Mouse (Mus musculus): Measurements from ENCODE around the gene Sbk3. TPM values are rescaled to one million over a fixed set of nuclear protein-coding genes. Genes with fewer than 3 reads are reported as not detected.

The Sbk3 gene
- polyA plus RNA-seq (2014; fragmentation: Illumina TruSeq; extraction: RNeasy Lipid Tissue Mini Kit (QIAGEN cat#74804); ENCODE audit: low read depth, low replicate concordance): not detected

GRCm38 (mm10) chr7:4971068-4971467 is at the start of gene Sbk3:
Gene Sbk3, minus strand, starts transcription at chr7:4971168.

GRCm38 (mm10) chr7:5020000-5020681 is 49.2 kb upstream of the Sbk3 start, which contains the start of the genes Zfp865 and Ccdc106:
Gene Zfp865, plus strand, starts transcription at chr7:5020376.
Gene Ccdc106, plus strand, starts transcription at chr7:5020553.

DNA sequence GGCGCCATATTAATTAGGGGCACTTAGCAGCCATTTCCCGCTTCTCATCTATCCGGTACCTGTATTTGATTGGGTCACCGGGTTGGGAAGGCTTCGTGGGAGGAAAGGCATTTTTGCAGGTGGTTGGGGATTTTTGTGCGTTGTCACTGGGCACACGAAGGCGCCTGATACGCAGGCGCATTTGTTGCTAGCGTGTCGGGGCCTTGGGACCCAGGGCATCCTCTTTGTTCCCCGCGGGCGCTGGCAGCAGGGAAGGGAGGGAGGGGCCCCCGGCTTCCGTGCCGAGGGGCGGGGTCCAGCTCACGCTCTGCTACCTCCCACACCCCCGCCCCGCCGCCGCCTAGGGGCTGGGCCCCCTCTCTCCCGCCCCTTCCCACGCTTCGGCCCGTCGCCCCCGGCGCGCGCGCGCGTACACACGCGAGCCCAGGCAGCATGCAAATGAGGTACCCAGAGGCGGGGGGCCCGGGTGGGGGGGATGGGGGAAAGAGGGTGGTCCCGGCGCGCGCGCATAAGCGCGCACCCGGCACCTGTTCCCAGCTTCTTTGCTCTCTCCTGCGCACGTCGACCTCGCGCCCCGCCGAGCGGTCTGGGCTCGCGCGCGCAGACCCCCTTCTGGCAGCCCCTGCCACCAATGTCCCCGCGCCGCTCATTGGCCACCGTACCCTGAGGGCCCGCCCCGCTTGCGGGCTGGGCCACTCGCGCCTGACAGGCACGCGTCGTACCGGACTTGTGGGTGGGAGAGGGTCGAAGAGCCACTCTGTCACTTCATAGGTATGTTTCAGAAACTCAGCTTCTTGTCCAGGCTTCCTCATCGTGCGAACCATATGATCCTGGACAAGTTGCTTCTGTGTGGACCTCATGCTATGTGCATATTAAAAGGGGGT is 44.4 kb upstream of the Sbk3 start, which contains the start of gene Gm44973:
Gene Gm44973, plus strand, starts transcription at position 379 of the 884 bp plus-strand sequence.

GRCm38 (mm10) chr7:5014251-5015117 is 43.5 kb upstream of the Sbk3 start, which contains the start of the genes Zfp524 and Fiz1:
Gene Zfp524, plus strand, starts transcription at chr7:5014415.
Gene Fiz1, minus strand, starts transcription at chr7:5014697.

DNA sequence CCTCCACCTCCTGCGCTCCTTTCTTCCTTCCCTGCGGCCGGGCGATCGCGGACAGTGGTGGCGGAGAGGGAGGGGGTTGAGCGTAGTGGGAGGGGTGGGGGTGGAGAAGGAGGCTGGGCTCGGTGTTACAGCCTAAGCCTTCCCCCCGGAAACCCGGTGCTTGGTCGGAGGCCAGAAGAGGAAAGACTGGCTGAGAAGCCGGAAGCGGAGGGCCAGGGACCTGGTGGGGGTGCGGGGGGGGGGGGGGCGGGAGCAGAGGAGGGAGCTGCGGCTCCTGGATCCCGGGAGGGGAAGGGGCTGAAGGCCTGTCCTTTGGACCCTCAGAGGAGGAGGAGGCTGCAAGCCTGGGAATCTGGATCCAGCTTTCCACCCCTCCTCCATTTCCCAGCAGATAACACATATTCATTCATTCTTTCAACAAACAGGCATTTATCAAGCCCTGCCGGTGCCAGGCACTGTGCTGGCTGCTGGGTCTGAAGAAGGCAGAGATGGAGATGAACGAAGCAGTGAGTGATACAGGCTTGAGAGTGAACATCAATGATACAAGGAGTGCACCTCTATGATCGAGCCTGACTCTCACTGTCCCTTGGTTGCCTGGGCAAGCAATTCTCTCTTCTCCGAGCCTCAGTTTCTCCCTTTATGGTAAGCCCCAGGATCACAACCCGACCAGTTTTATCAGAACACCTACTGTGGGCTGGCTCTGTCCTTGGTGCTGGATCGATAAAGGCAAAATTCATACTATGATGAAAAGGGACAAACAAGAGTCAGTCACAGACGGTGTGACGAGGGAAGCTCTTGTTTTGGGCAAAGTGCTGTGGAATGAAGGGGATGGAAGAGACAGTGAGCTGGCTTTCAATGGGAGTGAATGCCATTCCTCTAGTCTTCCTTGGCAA is 25.3 kb upstream of the Sbk3 start, which contains the start of gene Zfp579:
Gene Zfp579, minus strand, starts transcription at position 156 of the 893 bp plus-strand sequence.

GRCm38 (mm10) chr7:4964272-4964671 is 6.7 kb downstream of the Sbk3 start, which contains the start of gene Sbk2:
Gene Sbk2, minus strand, starts transcription at chr7:4964406.

DNA sequence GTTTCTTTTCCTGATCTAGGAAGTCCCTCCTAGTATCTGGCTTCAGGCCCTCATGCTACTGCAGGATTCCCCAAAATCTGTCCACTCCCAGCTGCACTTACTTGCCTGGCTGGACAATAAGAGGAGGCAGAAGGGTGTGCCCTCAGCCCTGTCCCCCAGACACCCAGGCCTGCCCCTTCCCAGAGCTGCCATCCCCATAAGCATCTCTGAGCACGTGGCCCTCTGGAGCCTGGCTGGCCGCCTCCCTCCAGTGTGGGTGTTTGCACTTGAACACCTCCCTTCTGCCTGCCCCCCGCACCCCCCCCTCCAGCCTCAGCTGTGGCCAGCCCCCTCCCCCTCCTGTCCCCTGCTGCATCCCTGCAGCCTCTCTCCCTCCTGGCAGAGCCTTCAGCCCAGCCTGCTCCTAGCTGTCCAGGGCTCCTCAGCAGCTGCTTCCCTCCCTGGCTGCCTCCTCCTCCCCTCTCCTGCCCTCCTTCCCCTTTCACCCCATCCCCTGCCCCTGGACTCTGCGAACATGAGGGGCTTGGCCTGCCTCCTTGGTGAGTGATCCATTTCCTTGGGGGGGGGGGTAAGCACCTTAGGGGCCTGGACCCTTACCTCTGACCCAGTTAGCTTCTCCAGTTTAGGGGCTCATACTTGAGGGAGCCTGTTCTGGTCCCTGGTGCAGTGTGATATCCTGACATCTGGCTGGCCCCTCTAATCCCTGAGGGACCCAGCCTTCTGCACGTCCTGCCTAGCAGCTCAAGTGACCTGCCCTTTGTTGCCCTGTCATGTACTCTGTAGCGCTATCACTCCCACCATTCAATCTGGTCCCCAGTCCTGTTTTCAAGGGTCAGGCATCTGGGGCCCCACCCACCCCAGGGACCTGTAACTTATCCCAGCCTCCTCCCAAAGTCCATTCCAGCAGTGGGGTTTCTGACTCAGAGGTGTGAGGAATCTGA is 45.3 kb downstream of the Sbk3 start, which contains the start of gene Ssc5d:
Gene Ssc5d, plus strand, starts transcription at position 345 of the 941 bp plus-strand sequence.

GRCm38 (mm10) chr7:4921824-4922482 is 49.0 kb downstream of the Sbk3 start, which contains the start of gene Nat14:
Gene Nat14, plus strand, starts transcription at chr7:4922028.

Other genes starting within 250 kb of the Sbk3 start
- not detected for gene Tmem150b, start 245.9 kb downstream of the Sbk3 start, polyA plus RNA-seq (2014; fragmentation: Illumina TruSeq; extraction: RNeasy Lipid Tissue Mini Kit (QIAGEN cat#74804); ENCODE audit: low read depth, low replicate concordance)
- gene Kmt5c, start 231.1 kb downstream of the Sbk3 start, polyA plus RNA-seq (2014; fragmentation: Illumina TruSeq; extraction: RNeasy Lipid Tissue Mini Kit (QIAGEN cat#74804); ENCODE audit: low read depth, low replicate concordance): 1.4 TPM
- gene Cox6b2, start 218.1 kb downstream of the Sbk3 start, polyA plus RNA-seq (2014; fragmentation: Illumina TruSeq; extraction: RNeasy Lipid Tissue Mini Kit (QIAGEN cat#74804); ENCODE audit: low read depth, low replicate concordance): not detected
- not detected for gene Fam71e2, start 199.9 kb downstream of the Sbk3 start, polyA plus RNA-seq (2014; fragmentation: Illumina TruSeq; extraction: RNeasy Lipid Tissue Mini Kit (QIAGEN cat#74804); ENCODE audit: low read depth, low replicate concordance)
- gene Il11, start 188.3 kb downstream of the Sbk3 start, polyA plus RNA-seq (2014; fragmentation: Illumina TruSeq; extraction: RNeasy Lipid Tissue Mini Kit (QIAGEN cat#74804); ENCODE audit: low read depth, low replicate concordance): not detected
- gene Tmem190, start 188.2 kb downstream of the Sbk3 start, polyA plus RNA-seq (2014; fragmentation: Illumina TruSeq; extraction: RNeasy Lipid Tissue Mini Kit (QIAGEN cat#74804); ENCODE audit: low read depth, low replicate concordance): not detected
- 0.76 TPM for gene Tmem238, start 181.5 kb downstream of the Sbk3 start, polyA plus RNA-seq (2014; fragmentation: Illumina TruSeq; extraction: RNeasy Lipid Tissue Mini Kit (QIAGEN cat#74804); ENCODE audit: low read depth, low replicate concordance)
- 12.7 TPM for gene Rpl28, start 178.3 kb downstream of the Sbk3 start, polyA plus RNA-seq (2014; fragmentation: Illumina TruSeq; extraction: RNeasy Lipid Tissue Mini Kit (QIAGEN cat#74804); ENCODE audit: low read depth, low replicate concordance)
- 4.3 TPM for gene Ube2s, start 158.6 kb downstream of the Sbk3 start, polyA plus RNA-seq (2014; fragmentation: Illumina TruSeq; extraction: RNeasy Lipid Tissue Mini Kit (QIAGEN cat#74804); ENCODE audit: low read depth, low replicate concordance)
- 1.0 TPM for gene Shisa7, start 126.5 kb downstream of the Sbk3 start, polyA plus RNA-seq (2014; fragmentation: Illumina TruSeq; extraction: RNeasy Lipid Tissue Mini Kit (QIAGEN cat#74804); ENCODE audit: low read depth, low replicate concordance)
- gene Isoc2b, start 100.9 kb downstream of the Sbk3 start, polyA plus RNA-seq (2014; fragmentation: Illumina TruSeq; extraction: RNeasy Lipid Tissue Mini Kit (QIAGEN cat#74804); ENCODE audit: low read depth, low replicate concordance): 3.3 TPM
- 2.7 TPM for gene Isoc2a, start 94.0 kb downstream of the Sbk3 start, polyA plus RNA-seq (2014; fragmentation: Illumina TruSeq; extraction: RNeasy Lipid Tissue Mini Kit (QIAGEN cat#74804); ENCODE audit: low read depth, low replicate concordance)
- gene Gm36210, start 64.7 kb downstream of the Sbk3 start, polyA plus RNA-seq (2014; fragmentation: Illumina TruSeq; extraction: RNeasy Lipid Tissue Mini Kit (QIAGEN cat#74804); ENCODE audit: low read depth, low replicate concordance): not detected
- gene Zfp628, start 56.0 kb downstream of the Sbk3 start, polyA plus RNA-seq (2014; fragmentation: Illumina TruSeq; extraction: RNeasy Lipid Tissue Mini Kit (QIAGEN cat#74804); ENCODE audit: low read depth, low replicate concordance): not detected
- gene Nat14, start 49.1 kb downstream of the Sbk3 start, polyA plus RNA-seq (2014; fragmentation: Illumina TruSeq; extraction: RNeasy Lipid Tissue Mini Kit (QIAGEN cat#74804); ENCODE audit: low read depth, low replicate concordance): 1.2 TPM
- not detected for gene Ssc5d, start 45.4 kb downstream of the Sbk3 start, polyA plus RNA-seq (2014; fragmentation: Illumina TruSeq; extraction: RNeasy Lipid Tissue Mini Kit (QIAGEN cat#74804); ENCODE audit: low read depth, low replicate concordance)
- gene Sbk2, start 6.8 kb downstream of the Sbk3 start, polyA plus RNA-seq (2014; fragmentation: Illumina TruSeq; extraction: RNeasy Lipid Tissue Mini Kit (QIAGEN cat#74804); ENCODE audit: low read depth, low replicate concordance): not detected
- gene Zfp579, start 25.0 kb upstream of the Sbk3 start, polyA plus RNA-seq (2014; fragmentation: Illumina TruSeq; extraction: RNeasy Lipid Tissue Mini Kit (QIAGEN cat#74804); ENCODE audit: low read depth, low replicate concordance): 7.5 TPM
- gene Zfp524, start 43.2 kb upstream of the Sbk3 start, polyA plus RNA-seq (2014; fragmentation: Illumina TruSeq; extraction: RNeasy Lipid Tissue Mini Kit (QIAGEN cat#74804); ENCODE audit: low read depth, low replicate concordance): not detected
- gene Fiz1, start 43.5 kb upstream of the Sbk3 start, polyA plus RNA-seq (2014; fragmentation: Illumina TruSeq; extraction: RNeasy Lipid Tissue Mini Kit (QIAGEN cat#74804); ENCODE audit: low read depth, low replicate concordance): 12.4 TPM
- not detected for gene Gm44973, start 44.3 kb upstream of the Sbk3 start, polyA plus RNA-seq (2014; fragmentation: Illumina TruSeq; extraction: RNeasy Lipid Tissue Mini Kit (QIAGEN cat#74804); ENCODE audit: low read depth, low replicate concordance)
- gene Zfp865, start 49.2 kb upstream of the Sbk3 start, polyA plus RNA-seq (2014; fragmentation: Illumina TruSeq; extraction: RNeasy Lipid Tissue Mini Kit (QIAGEN cat#74804); ENCODE audit: low read depth, low replicate concordance): 4.8 TPM
- gene Ccdc106, start 49.4 kb upstream of the Sbk3 start, polyA plus RNA-seq (2014; fragmentation: Illumina TruSeq; extraction: RNeasy Lipid Tissue Mini Kit (QIAGEN cat#74804); ENCODE audit: low read depth, low replicate concordance): not detected
- 4.7 TPM for gene 4632433K11Rik, start 63.0 kb upstream of the Sbk3 start, polyA plus RNA-seq (2014; fragmentation: Illumina TruSeq; extraction: RNeasy Lipid Tissue Mini Kit (QIAGEN cat#74804); ENCODE audit: low read depth, low replicate concordance)
- 3.0 TPM for gene Zfp784, start 67.3 kb upstream of the Sbk3 start, polyA plus RNA-seq (2014; fragmentation: Illumina TruSeq; extraction: RNeasy Lipid Tissue Mini Kit (QIAGEN cat#74804); ENCODE audit: low read depth, low replicate concordance)
- 0.58 TPM for gene Zfp580, start 80.4 kb upstream of the Sbk3 start, polyA plus RNA-seq (2014; fragmentation: Illumina TruSeq; extraction: RNeasy Lipid Tissue Mini Kit (QIAGEN cat#74804); ENCODE audit: low read depth, low replicate concordance)
- gene U2af2, start 91.0 kb upstream of the Sbk3 start, polyA plus RNA-seq (2014; fragmentation: Illumina TruSeq; extraction: RNeasy Lipid Tissue Mini Kit (QIAGEN cat#74804); ENCODE audit: low read depth, low replicate concordance): 12.6 TPM
- 2.2 TPM for gene Epn1, start 109.1 kb upstream of the Sbk3 start, polyA plus RNA-seq (2014; fragmentation: Illumina TruSeq; extraction: RNeasy Lipid Tissue Mini Kit (QIAGEN cat#74804); ENCODE audit: low read depth, low replicate concordance)
- not detected for gene Rfpl4, start 145.8 kb upstream of the Sbk3 start, polyA plus RNA-seq (2014; fragmentation: Illumina TruSeq; extraction: RNeasy Lipid Tissue Mini Kit (QIAGEN cat#74804); ENCODE audit: low read depth, low replicate concordance)
- 1.5 TPM for gene Rasl2-9, start 154.8 kb upstream of the Sbk3 start, polyA plus RNA-seq (2014; fragmentation: Illumina TruSeq; extraction: RNeasy Lipid Tissue Mini Kit (QIAGEN cat#74804); ENCODE audit: low read depth, low replicate concordance)
- gene Vmn1r55, start 178.5 kb upstream of the Sbk3 start, polyA plus RNA-seq (2014; fragmentation: Illumina TruSeq; extraction: RNeasy Lipid Tissue Mini Kit (QIAGEN cat#74804); ENCODE audit: low read depth, low replicate concordance): not detected
- gene Vmn1r56, start 225.6 kb upstream of the Sbk3 start, polyA plus RNA-seq (2014; fragmentation: Illumina TruSeq; extraction: RNeasy Lipid Tissue Mini Kit (QIAGEN cat#74804); ENCODE audit: low read depth, low replicate concordance): not detected
- not detected for gene Vmn1r57, start 247.3 kb upstream of the Sbk3 start, polyA plus RNA-seq (2014; fragmentation: Illumina TruSeq; extraction: RNeasy Lipid Tissue Mini Kit (QIAGEN cat#74804); ENCODE audit: low read depth, low replicate concordance)

Measured in adrenal gland, adult 10 weeks (tissue).